Mouse (Mus musculus) cerebellum, postnatal 10 days (tissue): ENCODE measurements around the gene Lrrc57.
"Not testable (repeated sequence)": the region's sequence is repeated elsewhere in the genome, so short reads cannot be mapped to it uniquely, and the experiment has no call there.

Experiments used
- DNase-seq, 2 experiments: peaks; one replicate each; pipeline ENCODE4 v3.0.0; 2021; ENCODE audit warnings: mixed read lengths in 2 of 2

Lrrc57 gene

DNA sequence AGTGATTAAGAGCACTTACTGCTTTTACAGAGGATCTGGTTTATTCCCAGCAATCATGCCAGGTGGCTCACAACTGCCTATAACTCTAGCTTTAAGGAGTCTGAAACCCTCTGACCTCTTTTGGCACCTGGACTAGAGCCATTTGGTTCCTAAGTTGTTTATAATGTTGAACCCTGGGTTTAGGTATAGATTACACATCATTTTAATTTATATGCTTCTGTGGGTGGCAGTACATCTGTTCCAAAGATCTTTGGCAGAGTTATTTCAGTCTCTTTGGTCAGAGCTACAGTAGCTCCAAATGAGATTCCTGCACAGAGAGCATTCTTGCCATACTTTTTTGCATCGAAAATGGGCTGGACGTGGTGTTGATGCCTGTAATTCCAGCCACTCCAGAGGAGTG is 11.6 kb downstream of the Lrrc57 start:
- no peak for DNase-seq

DNA sequence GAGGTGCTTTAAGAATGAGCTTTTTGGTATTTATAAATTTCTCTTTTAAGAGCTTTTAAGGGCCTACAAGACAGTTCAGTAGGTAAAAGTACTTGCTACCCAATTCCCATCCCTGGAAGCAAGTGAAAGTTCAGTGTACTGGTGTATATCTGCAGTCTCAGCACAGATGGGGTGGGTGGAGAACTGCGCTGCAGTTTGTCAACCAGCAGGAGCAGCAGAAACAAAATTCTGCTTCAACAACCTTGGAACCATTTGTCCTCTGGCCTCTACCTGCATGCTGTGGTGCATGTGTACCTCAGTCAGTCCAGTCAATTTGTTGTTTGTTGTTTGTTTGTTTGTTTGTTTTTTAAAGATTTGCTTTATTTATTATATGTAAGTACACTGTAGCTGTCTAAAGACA is 17.1 kb downstream of the Lrrc57 start:
- DNase-seq, result no peak

DNA sequence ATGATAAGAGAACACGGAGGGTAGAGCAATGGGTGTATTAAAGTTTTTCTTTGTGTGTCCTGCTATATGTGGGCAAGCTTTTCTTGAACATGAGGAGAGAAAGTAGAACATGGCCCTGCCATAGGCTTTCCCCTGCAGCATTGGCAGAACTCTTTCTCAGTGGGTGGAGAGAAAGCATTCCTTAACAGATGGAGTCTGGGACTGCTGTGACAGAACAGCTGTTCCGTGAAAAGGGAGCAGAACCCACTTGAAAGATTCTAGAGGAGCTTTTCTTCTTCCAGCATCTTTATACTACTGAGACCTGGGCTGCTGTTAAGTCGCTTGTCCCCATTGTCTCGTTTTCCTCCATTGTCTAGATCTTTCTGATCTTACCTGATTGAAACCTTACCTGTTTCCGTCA is 19.6 kb downstream of the Lrrc57 start:
- DNase-seq, result no peak

DNA sequence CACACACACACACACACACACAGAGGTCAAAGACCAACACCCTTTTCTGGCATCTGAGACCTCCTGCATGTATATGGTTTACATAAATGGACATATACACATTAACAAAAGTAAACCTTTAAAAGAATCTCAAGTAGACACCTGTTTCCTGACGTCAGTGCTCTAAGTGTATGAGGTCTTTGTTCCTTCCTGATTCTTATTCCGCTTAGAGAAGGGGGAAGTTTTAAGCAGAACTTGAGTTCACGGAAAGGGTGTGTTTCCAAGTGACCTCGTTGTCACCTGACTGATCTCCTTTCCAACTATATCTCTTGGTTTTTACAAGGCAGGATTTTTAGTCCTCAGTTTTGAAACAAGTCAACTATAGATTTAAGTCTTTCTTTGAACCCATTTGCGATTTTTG is 31.0 kb downstream of the Lrrc57 start:
- no peak for DNase-seq

DNA sequence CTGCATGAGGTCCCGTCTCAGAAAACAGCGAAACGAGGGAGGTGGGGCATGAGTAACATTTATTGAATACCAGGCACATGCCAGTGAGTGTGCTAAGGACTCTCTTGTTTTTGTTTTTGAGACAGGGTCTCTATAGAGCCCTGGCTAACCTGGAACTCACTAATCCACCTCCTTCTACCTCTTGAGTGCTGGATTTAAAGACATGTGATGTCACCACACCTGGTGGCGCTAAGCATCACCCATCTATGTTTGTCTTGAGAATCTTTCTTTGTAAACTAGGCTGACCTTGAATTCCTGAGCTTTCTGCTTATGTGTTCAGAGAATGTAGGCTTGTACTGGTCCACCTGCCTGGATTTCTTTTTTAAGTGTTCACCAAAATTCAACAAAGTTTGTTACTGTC is 31.5 kb downstream of the Lrrc57 start:
- no peak for DNase-seq

DNA sequence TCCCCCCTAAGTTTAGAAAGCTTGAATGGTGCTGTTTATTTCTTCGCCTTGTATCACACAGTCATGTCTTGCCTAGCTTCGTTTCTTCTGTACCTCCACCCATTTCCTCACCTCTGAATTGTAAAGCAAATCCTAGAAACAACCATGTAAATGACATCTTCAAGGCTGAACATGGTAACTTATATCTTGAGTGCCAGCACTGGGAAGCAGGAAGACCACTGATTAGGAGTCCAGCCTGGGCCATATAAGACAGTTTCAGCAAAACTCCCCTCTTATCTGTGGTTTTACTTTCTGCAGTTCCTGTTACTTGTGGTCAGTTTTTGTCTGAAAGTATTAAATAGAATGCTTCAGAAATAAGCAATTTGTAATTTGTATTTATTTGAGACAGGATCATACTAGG is 33.3 kb downstream of the Lrrc57 start:
- DNase-seq, result no peak

DNA sequence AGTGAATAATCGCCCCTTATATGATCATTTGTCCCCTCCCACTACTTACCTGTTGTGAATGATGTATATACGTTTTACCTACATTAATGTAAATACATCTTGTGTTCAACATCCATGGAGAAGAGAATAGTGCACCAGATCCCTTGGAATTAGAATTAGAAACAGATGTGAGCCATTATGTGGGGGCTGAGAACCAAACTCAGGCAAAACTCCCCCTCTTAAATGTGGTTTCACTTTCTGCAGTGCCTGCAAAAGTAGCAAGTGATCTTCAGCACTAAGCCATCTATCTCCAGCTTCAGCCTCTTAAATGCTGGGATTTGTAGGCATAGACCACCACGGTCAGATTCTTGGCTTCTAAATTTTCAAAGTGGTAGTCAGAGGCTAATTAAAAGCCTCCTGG is 34.2 kb downstream of the Lrrc57 start:
- no peak for DNase-seq

DNA sequence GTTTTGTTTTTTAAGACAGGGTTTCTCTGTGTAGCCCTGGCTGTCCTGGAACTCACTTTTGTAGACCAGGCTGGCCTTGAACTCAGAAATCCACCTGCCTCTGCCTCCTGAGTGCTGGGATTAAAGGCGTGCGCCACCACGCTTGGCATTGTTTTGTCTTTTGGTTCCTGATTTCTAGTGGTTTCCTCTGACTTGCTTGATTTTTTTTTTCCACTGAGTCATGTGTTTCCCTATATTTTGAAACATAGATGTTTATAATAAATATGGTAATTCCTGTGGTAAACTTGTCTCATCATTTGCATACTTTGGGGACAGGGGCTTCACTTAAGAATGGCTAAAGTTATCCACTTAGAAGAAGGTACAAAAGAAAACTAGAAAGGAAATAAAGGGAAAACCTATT is 37.2 kb downstream of the Lrrc57 start:
- DNase-seq, result not testable (repeated sequence)

DNA sequence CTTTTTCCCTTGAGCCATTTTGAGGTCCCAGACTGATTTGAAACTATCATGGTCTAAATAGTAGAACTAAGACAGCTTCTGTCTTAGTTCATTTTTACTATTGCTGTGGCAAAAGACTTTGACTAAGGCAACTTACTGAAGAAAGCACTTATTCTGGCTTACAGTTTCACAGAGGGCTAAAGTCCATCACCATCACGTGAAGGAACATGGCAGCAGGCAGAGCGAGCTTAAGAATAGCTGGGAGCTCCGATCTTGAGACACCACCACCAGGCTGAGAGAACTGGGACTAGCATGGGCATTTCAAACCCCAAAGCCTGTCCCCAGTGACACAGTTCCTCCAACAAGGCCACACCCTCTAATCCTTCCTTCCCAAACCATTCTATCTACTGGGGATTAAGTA is 38.2 kb downstream of the Lrrc57 start:
- no peak for DNase-seq

DNA sequence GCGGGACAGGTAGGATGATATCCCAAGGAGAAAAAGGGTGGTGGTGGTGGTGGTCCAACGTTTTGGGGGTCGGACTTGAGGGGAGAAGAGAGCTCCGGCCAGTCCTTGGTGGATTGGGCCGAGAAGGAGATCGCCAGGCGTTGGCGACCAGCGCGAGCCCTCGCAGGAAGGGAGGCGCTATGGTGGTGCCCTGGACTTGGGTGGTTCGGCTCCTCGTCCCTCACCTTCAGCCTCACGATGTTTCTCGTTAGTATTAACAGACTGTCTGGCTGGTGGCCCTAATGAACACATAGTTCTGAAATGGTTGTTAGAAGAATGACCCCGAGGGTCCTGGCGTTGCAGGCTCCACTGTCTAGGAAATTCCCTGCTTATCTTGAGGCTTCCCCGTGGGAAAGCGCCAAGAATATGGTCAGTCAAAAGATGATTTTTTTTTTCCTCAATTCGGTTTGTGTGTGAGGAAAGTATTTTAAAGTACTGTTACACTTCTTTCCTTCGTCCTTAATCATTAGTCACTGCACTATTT is 41.5 kb downstream of the Lrrc57 start:
- no peak for DNase-seq

DNA sequence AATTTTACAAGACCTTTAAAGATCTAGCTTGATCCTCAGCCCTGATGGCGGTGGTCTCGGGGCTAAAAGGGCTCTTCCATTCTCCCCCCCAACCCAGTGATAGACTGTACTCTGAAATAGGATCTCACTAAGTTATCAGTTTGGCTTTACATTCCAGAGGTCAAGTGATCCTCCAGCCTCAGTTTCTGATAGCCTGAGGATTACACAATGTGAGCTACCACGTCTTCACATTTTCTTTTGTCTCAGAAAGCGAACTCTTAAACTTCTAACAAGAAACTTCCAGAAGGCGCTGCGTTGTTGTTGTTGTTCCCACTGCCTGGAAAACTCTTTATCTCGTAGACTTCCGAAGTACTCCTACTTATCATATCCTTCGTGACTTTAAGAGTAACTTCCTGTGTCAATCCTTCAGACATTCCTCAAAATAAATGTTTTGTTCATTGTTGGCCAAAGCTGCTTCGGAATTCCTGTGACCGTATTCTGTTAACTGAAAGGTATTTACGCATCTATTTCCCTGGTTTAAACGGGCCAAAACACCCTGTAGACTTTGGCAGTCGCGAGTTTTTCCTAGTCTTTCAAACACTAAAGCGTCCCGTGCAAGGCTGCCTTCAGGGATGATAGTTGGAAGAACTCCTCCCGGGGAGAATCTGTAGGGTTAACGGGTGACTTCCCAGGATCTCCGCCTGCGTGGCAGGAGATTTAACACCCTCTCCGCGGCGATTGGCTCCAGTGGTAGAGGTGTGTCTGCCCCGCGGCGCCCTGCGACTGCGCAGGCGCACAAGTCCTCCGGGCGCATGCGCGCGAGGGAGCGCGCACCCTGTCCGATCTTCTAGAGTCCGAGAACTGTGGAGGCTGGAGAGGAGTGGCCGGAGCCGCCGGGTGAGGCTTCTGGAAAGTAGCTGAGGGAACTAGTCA is 42.2 kb downstream of the Lrrc57 start, which contains the start of gene Snap23:
Snap23 (plus strand) TSS at position 786 of the 912 bp plus-strand sequence.
- DNase-seq, result peak; percentile 93 to 96

DNA sequence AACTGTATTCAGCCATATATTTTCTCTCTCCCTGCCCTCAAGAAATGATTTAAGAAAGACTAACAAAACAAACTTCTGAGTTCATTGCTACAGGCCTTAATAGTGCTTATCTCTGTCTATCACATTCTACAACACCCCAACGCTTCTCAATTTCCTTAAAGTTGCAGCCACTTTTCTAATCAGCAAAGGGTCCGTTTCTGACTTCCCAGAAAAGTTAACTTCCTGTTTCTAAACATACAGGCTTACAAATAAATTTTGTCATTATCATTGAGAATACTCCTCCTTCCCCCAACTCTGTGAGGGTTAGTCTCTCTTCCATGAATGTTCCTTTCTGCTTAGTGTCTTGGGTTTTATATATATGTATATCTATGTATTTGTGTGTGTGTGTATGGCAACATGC is 44.0 kb downstream of the Lrrc57 start:
- no peak for DNase-seq

DNA sequence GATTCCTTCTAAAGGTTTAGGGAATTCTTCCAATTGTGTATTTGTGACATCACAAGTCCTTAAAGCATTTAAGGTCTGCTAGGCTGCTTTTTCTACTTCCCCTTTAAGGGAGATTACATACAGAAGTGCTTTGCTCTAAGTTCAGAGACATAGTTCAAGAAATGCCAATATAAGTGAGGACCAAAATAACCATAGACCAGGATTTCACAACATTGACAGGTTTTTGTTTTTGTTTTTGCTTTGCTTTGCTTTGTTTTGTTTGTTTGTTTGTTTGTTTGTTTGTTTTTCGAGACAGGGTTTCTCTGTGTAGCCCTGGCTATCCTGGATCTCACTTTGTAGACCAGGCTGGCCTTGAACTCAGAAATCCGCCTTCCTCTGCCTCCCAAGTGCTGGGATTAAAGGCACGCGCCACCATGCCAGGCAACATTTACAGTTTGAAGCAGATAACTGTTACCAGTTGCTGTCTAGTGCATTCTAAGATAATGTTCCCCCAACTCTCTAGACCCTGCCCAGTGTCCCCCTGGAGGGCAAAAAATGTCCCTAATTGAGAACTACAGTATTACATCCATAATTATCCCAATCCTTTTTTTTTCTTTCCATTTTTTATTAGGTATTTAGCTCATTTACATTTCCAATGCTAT is 44.7 kb downstream of the Lrrc57 start:
- not testable (repeated sequence) for DNase-seq

DNA sequence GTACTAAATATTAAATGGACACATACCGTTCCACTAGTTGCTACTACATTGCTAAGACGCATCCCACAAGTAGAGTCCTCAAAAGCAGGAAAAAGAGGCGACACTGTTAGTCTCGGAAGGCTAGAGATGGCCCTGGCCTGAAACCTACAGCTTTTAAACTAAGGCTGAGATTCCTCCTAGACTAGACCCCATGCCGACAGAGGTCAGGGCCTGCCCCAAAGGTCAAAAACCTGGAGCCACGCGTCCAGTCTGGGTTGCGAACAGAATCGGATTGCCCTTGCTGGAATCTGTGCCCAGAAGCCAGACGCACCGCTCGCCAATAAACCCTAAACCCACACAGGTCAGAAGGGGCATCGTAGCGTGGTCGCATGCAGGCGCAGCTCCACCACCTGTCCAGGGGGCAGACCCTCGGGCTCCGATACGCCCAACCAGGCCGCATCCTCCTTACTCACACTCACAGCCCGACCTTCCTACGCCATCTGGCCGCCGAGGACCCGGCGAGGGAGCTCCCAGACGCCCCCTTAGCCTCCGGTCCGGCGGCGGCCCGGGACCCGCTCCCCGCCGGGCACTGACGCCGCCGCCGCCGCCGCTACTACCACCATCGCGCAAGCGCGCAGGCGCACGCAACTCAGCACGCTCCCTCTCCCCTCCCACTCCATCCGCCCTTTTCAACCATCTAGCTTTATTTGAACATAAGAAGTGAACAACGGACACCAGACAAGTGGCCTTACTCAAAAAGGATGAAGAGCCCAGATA is 45.9 kb downstream of the Lrrc57 start, which contains the start of gene Zfp106:
Zfp106 (minus strand) TSS at position 609 of the 756 bp plus-strand sequence.
- peak; percentile 91 to 94 for DNase-seq

DNA sequence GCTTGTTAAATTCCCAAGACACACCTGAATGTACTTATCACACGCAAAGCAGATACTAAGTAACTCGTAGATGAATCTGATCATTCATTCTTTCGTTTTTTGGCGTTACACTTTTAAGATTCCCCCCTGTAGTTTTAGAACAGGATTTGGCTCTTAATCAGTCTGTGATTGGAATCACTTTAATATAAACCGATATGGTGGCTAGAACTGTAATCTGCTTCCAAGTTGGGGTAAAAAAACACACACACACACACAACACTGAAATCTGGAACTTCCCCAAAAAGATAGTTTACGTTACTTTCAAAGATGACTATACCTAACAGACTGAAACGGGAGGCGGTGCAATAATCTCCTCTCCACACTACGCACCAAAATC is 46.5 kb downstream of the Lrrc57 start:
- no peak for DNase-seq

DNA sequence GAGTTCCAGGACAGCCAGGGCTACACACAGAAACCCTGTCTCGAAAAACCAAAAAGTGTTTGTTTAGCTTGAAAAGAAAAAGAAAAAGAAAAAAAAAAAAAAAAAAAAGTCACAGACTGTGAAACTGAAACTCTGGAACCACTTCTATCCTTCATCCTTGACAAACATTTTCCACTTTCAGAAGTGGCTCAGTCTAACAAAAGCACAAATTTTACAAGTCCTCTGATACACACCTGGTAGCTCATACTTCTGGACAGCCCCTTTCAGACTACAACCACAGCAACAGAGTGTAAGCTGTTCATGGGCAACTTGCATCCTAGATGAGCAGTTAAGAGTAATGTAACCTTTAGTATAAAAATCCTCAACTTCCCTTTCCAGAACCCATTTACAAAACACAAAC is 47.8 kb downstream of the Lrrc57 start:
- DNase-seq, result no peak

DNA sequence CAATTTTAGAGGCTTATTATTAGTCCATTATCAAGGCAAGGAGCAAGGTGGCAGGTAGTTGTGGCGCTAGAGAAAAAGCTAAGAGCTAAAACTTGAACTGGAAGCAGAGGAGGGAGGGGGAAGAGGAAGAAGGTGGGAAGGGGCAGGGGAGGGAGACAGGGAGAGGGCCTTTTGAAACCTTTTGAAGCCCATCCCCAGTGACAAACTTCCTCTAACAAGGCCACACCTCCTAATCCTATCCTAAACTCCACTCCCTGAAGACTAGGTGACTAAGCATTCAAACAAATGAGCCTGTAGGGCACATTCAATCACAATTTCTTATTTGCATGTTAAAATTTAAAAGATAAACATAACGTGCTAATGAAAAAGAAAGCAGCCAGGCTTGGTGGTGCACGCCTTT is 50.5 kb downstream of the Lrrc57 start:
- DNase-seq, result no peak

DNA sequence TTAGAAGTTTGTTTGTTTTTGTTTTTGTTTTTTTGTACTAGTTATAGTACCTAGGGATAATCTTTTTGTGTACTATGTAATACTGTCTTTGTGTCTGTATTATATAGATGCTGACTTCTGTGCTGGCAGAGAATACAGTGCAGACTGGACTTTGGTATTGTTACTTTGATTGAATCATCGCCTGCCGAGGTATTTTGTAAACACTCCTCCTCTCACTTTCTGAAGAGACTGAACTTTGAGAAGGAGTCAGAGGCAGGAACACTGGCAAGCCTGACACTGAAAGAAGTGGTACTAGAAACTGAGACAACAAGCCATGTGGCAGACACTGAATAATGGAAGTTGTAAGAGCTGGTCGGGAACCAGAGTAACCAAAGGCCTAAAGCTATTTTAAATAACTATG is 52.5 kb downstream of the Lrrc57 start:
- no peak for DNase-seq
